Mouse (Mus musculus) bone marrow, adult 2 months (tissue): ENCODE data around the gene Adcy3.

Experiments
- CTCF ChIP-seq: fragments of 200-500 bp; IDR thresholded peaks from 2 replicates; pipeline ENCODE4 v1.5.1; 2011; ENCODE audit warnings: low read length, control low read depth; ENCODE audit not compliant: control insufficient read depth, insufficient read depth
- POLR2A ChIP-seq: fragments of 200-500 bp; IDR thresholded peaks from 2 replicates; pipeline ENCODE4 v1.6.1; 2011; ENCODE audit warnings: low read depth, mild to moderate bottlenecking, control low read depth, low read length, borderline replicate concordance; ENCODE audit not compliant: control insufficient read depth

- TF ChIP-seq CTCF (peak; percentile 29; the same call in 1 of the 2 replicates), POLR2A (no peak)
Measured at GRCm38 (mm10) chr12:4143179-4143578, 10.3 kb downstream of the Adcy3 start.
